Mouse (Mus musculus): ENCODE measurements at regions not wholly inside any gene's neighbourhood (a gene's known extent, or its start where the extent isn't known, plus 50 kb on each side); places are given as distances from the start of the nearest gene placed in this dataset.

DNA sequence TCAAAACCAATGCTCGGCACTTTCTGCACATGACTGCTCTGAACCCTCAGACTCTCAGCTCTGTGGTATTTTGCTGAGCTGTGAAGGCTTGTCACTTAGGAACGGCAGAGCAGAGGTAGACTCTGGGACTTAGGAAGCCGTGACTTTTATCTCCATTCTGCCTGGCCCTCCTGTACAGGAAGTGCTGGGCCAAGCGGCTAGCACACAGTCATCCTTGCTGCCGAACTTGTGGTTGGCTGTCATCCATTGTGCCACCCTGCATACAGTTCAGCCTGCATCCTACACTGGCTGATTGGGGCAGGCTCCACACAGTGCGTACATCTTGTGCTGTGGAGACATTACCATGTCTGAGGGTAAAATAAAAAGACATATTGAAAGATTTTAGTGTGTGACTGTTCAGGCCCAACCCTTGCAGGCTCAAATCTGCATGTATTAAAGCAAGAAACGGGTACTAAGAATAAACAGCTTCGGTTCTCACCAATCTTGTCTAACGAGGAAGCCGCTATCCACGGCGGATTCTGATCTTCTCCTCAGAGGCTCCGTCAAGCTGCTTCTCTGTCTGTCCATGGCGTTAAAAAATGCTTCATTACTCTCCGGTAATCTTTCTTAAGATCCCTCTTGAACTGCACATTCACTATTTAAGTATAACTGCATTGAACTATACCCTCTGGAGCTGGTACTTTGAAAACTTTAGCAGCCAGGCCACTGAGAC is 54.4 kb upstream of the Bod1 start:
- in situ Hi-C loops (cut with MboI; ENCODE audit: low pct_ligation_motif_present, low pct_unique_long_range_greater_than_20kb, low sequenced_read_pairs), result loop anchor here (5.0 kb wide), 1 partner anchor 49 kb away; no protein-coding TSS in a partner anchor
- no peak for DNase-seq (ENCODE audit: extremely low read depth)
- no peak overlapping the region for H3K27ac ChIP-seq (ENCODE audit: insufficient read depth, low read depth)
- H3K9ac ChIP-seq (ENCODE audit: insufficient read depth, low read depth), result no peak overlapping the region
- dilution Hi-C loops (cut with MboI; ENCODE audit: extremely low pct_ligation_motif_present, extremely low pct_unique_long_range_greater_than_20kb, low sequenced_read_pairs), result no loop called here
- TF ChIP-seq JUN (IDR thresholded peaks at IDR 0.05; ENCODE audit: insufficient read depth, low read depth, low read length) (no peak), MAFK (IDR thresholded peaks at IDR 0.05; ENCODE audit: insufficient replicate concordance, low read length) (no peak), MEF2A (IDR thresholded peaks at IDR 0.05; ENCODE audit: borderline replicate concordance, low read depth, low read length) (no peak), ZMIZ1 (IDR thresholded peaks at IDR 0.05; ENCODE audit: low read depth, low read length) (no peak), CHD1 (IDR thresholded peaks at IDR 0.05; ENCODE audit: low read depth, low read length) (no peak)
- H3K4me1 ChIP-seq (ENCODE audit: control insufficient read depth in 1 of 2, insufficient read depth in 2 of 2), result peaks cover 7 to 25% of the 10 kb centered on the region in 2 experiments; a peak in 2 of 4 replicates
- no peaks in the 10 kb centered on the region for H3K79me2 ChIP-seq (replicated peaks; ENCODE audit: control insufficient read depth, extremely low read depth, insufficient read depth, poor library complexity, severe bottlenecking)
- H3K4me2 ChIP-seq (ENCODE audit: insufficient read depth, low read depth, poor library complexity, severe bottlenecking), result no peak overlapping the region
- H3K27me3 ChIP-seq (replicated peaks), result no peaks in the 10 kb centered on the region
- no peaks in the 10 kb centered on the region for H3K36me3 ChIP-seq (replicated peaks in 1 of 2; ENCODE audit: control insufficient read depth in 1 of 2, insufficient read depth in 1 of 2, low read length in 1 of 2)
- no peaks in the 10 kb centered on the region for H3K9me3 ChIP-seq (replicated peaks; ENCODE audit: low read length)
- no peak overlapping the region for H3K4me3 ChIP-seq (replicated peaks in 1 of 3; ENCODE audit: low read depth in 2 of 3, low read length in 2 of 3, poor library complexity in 1 of 3)

DNA sequence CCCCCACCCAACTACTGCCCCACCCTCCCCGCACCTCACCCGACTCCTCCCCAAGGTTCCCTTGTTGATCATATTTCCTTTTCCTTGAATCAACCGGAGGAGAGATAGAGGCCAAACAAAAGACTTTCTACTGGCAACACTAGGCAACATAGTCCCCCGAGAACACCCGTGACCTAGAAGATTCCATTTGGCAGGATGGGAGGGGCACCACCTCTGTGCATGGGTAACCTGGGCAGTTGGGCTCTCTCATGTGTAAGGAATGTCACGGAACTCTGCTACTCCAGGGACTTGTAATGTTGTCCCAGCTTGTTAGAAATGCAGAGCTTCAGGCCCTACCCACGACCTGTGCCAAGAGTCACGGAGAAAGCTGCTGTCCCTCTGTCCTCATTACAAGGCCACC is 55.6 kb upstream of the Bod1 start:
- Histone ChIP-seq H3K9ac (ENCODE audit: insufficient read depth, low read depth) (no peak overlapping the region), H3K4me1 (ENCODE audit: control insufficient read depth in 1 of 2, insufficient read depth in 2 of 2) (peaks cover 13 to 30% of the 10 kb centered on the region in 2 experiments), H3K36me3 (replicated peaks in 1 of 2; ENCODE audit: control insufficient read depth in 1 of 2, insufficient read depth in 1 of 2, low read length in 1 of 2) (no peaks in the 10 kb centered on the region), H3K4me2 (ENCODE audit: insufficient read depth, low read depth, poor library complexity, severe bottlenecking) (no peak overlapping the region), H3K9me3 (replicated peaks; ENCODE audit: low read length) (no peaks in the 10 kb centered on the region), H3K27ac (ENCODE audit: insufficient read depth, low read depth) (no peak overlapping the region), H3K4me3 (replicated peaks in 1 of 3; ENCODE audit: low read depth in 2 of 3, low read length in 2 of 3, poor library complexity in 1 of 3) (no peak overlapping the region), H3K27me3 (replicated peaks) (no peaks in the 10 kb centered on the region), H3K79me2 (replicated peaks; ENCODE audit: control insufficient read depth, extremely low read depth, insufficient read depth, poor library complexity, severe bottlenecking) (no peaks in the 10 kb centered on the region)
- TF ChIP-seq RCOR1 (conservative IDR thresholded peaks at IDR 0.05; ENCODE audit: low read depth, low read length) (no peak), EP300 (IDR thresholded peaks at IDR 0.05; ENCODE audit: low read length) (no peak), HCFC1 (IDR thresholded peaks at IDR 0.05; ENCODE audit: low read depth, low read length) (no peak), ELF1 (IDR thresholded peaks at IDR 0.05; ENCODE audit: low read depth, low read length) (no peak), NELFE (IDR thresholded peaks at IDR 0.05; ENCODE audit: low read depth, low read length) (no peak), MYC (IDR thresholded peaks at IDR 0.05; ENCODE audit: low read depth, low read length) (no peak), MAFK (IDR thresholded peaks at IDR 0.05; ENCODE audit: insufficient replicate concordance, low read length) (no peak), MAX (IDR thresholded peaks at IDR 0.05; ENCODE audit: low read length) (no peak), USF2 (conservative IDR thresholded peaks at IDR 0.05; ENCODE audit: low read depth, low read length) (no peak), POLR2A (IDR thresholded peaks at IDR 0.05; ENCODE audit: low read depth, low read length) (no peak), ZC3H11A (IDR thresholded peaks at IDR 0.05; ENCODE audit: low read depth, low read length) (no peak), USF1 (IDR thresholded peaks at IDR 0.05; ENCODE audit: low read depth, low read length) (no peak), UBTF (IDR thresholded peaks at IDR 0.05; ENCODE audit: low read depth, low read length) (no peak), E2F4 (IDR thresholded peaks at IDR 0.05; ENCODE audit: insufficient replicate concordance, low read depth, low read length) (no peak), IRF4 (IDR thresholded peaks at IDR 0.05; ENCODE audit: low read depth, low read length) (no peak), POLR2AphosphoS2 (IDR thresholded peaks at IDR 0.05; ENCODE audit: low read depth, low read length) (no peak), NRF1 (IDR thresholded peaks at IDR 0.05; ENCODE audit: low read depth, low read length) (no peak), BHLHE40 (IDR thresholded peaks at IDR 0.05; ENCODE audit: low read depth, low read length) (no peak), SMC3 (IDR thresholded peaks at IDR 0.05; ENCODE audit: low read depth, low read length) (no peak)
- no peak for DNase-seq (ENCODE audit: extremely low read depth)
- in situ Hi-C loops (cut with MboI; ENCODE audit: low pct_ligation_motif_present, low pct_unique_long_range_greater_than_20kb, low sequenced_read_pairs), result loop anchor here (5.0 kb wide), 1 partner anchor 50 kb away; no protein-coding TSS in a partner anchor
- dilution Hi-C loops (cut with MboI; ENCODE audit: extremely low pct_ligation_motif_present, extremely low pct_unique_long_range_greater_than_20kb, low sequenced_read_pairs), result no loop called here

Measured in CH12.LX (cell line).